Mouse (Mus musculus) megakaryocyte, adult 5-6 weeks (primary cell): Measurements from ENCODE around the gene Tmem101. TPM values are rescaled to one million over a fixed set of nuclear protein-coding genes. Genes with fewer than 3 reads are reported as not detected.

Source experiments
- ATAC-seq: 2 replicates; pipeline ENCODE4 v1.8.0; 2016; ENCODE audit warnings: mild to moderate bottlenecking, inconsistent platforms; ENCODE audit not compliant: poor library complexity, severe bottlenecking
- total RNA-seq, 2 experiments: library from RNA; stranded (forward) in 1 of 2; stranded (reverse) in 1 of 2; fragments of 153-499, 151-499 nt in 1 of 2; fragments of 221-1000, 200-1000 nt in 1 of 2; gene quantifications; 2 replicates each; pipeline versions ENCODE4 v1.2.3 to v1.2.4; 2015 to 2017

The Tmem101 gene
- total RNA-seq (2015) (7.9 and 8.4 TPM in 2 replicates), total RNA-seq (2017) (12.5 and 16.3 TPM in 2 replicates)

- ATAC-seq: peak; percentile 97
Observed at GRCm38 (mm10) chr11:102156039-102156785, at the start of gene Tmem101. Tmem101 (minus strand) TSS chr11:102156404.

DNA sequence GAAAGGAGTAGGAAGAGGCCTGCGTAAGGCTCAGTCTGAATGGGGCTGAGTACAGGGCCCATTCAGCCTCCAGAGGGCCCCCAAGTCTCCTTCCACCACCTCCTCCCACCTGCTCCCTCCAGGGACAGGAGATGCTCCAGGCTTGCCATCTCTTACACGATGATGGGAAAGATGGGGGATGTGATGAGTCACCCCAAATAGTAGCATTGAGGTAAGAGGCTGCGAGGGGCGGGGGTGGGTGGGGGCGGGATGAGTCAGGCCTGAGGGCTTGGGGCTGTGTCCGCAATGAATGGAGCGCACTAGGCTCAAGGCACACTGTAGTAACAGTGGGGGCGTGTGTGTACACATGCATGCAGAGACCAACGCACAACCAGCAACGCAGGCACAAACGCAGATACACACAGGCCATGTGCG lies 45.2 kb upstream of the Tmem101 start:
- ATAC-seq: no peak

- no peak for ATAC-seq
Observed at GRCm38 (mm10) chr11:102199856-102200255, 43.7 kb upstream of the Tmem101 start.

DNA sequence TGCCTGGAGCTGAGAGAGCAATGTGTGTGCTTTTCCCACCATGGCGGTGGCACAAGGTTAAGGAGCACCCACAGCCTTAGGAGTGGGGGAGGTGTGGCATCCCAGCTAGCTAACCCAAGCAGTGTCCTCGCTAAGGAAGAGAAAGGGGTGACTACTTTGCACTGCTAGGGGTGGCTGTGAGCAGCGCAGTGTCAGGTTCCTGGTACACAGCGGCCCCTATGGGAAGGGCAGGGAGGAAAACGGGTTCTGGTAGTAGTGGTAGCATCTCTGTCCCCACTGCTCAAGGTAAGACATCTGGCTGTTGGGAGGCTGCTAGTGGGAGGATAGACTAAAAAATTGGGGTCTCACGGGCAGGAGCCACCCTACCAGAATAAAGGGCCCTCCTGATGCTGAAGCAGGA lies 42.0 kb upstream of the Tmem101 start:
- ATAC-seq: no peak

GRCm38 (mm10) chr11:102196018-102196797 lies 40.0 kb upstream of the Tmem101 start:
- no peak for ATAC-seq

DNA sequence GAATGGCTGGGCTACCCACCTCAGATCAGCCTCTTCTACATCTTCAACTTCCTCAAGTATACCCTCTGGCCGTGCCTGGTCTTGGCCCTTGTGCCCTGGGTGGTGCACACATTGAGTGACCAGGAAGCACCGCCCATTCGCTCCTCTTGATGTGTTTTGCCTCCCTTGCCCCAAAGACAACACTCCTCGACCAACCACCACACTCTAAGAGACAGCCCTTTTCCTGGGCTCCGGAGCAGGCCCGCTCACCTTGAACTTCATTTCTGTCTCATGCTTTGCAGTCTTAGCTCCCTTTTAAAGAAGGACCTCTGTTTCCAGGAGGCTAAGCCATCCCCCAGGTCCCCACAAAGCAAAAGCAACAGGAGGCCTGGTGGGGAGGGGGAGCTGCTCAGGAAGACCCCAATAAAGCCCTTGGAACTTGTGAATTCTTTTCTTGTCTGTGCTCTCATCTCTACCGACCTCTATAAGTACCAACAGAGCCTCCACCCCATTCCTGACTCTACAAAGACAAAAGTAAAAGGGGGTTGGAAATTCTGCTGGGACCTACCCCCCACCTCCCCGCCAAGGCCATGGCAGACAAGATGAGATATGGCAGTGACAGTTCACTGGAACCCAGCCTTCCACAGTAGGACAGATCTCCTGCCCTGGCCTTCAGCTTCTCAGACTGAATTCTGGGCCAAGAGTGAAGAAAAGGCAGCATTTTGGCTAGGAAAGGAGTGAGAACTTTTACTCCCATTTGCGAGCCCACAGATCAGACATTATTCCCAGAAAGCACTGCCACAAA lies 37.6 kb upstream of the Tmem101 start:
- no peak for ATAC-seq

- ATAC-seq: no peak
Observed at GRCm38 (mm10) chr11:102190848-102191247, 34.6 kb upstream of the Tmem101 start.

DNA sequence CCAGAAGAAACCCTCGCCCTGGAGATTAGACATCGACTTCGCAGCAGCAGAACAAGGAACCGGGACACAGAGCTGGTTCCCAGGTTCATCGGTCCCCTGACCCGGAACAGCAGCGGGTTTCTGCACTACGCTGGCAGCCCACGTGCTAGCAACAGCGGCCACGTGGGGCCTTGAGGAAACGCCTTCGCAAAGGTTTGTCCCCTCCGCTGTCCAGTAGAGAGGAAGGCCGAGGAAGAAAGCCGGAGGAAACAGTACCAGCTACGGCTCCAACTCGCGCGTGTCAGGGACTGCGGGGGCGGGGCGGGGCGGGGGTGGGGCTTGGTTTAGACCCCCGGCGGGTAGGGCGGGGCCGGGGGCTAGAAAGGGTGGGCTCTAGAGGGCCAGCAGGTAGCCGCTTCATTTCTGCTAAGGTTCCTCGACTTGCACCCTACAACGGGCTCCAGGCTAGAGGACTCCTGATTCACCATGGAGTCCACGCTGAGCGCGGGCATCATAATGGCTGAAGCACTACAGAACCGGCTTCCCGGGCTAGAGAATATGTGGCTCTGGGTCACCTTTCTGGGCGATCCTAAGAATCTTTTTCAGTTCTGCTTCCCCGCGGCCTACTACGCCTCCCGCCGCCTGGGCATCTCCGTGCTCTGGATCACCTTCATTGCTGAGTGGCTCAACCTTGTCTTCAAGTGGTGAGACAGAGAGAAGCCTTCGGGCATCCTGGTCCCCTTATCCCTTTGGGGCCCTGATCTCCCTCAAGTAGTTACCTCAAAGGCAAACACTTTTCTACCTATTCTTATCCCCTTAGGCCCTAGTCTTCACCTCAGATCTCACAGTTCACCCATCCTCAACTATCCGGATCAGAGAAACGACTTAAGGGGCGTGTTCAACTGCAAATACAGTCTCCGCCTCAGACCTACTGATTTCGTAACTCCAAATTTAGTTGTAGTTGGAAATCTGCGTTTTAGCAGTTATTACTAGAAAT lies 33.5 kb upstream of the Tmem101 start, which contains the start of gene G6pc3:
Gene G6pc3 (plus strand): TSS at position 160 of the 976 bp plus-strand sequence.
- ATAC-seq: peak; percentile 81

DNA sequence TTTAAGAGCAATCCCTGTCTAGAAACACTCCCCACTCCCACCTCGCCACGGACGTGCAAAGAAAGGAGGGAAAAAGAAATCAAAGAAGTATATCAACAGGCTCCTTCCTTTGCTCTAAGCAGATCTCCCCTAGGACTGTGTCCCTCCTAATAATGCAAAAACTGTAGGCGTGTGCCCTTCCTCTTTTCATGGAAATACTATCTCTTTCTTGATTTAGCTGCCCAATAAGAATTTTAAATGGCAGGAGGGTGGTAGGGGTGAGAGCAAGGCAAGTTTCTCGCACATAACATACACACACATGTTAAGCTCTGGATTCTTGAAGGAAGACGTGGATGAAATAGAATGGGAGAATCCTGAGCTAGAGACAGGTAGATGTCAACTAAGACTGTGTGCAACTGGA lies 32.8 kb upstream of the Tmem101 start:
- no peak for ATAC-seq

DNA sequence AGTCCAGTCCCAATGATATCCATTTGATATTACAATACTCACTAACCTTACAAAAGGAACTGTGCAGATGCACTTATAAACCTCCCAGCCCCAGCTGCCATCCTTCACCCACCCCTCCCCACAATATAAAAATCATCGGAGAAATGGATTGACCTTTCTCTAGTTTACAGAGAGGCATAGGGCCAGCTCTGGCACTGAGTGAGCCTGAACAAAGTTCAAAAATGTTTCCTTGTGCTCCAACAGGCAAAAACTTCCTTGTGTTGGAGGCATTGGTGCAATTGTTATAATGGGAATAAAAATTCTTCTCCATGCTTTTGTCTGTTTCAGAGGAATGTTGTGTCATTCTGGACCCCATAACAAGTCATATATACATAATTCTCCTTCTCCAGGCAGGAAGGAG lies 30.0 kb upstream of the Tmem101 start:
- no peak for ATAC-seq

GRCm38 (mm10) chr11:102185677-102186076 lies 29.5 kb upstream of the Tmem101 start:
- ATAC-seq: no peak

GRCm38 (mm10) chr11:102184646-102185495 lies 28.7 kb upstream of the Tmem101 start, which contains the start of gene Lsm12:
Lsm12 (minus strand) TSS chr11:102185296.
- peak; percentile 90 for ATAC-seq

GRCm38 (mm10) chr11:102184253-102184645 lies 28.0 kb upstream of the Tmem101 start:
- ATAC-seq: no peak

DNA sequence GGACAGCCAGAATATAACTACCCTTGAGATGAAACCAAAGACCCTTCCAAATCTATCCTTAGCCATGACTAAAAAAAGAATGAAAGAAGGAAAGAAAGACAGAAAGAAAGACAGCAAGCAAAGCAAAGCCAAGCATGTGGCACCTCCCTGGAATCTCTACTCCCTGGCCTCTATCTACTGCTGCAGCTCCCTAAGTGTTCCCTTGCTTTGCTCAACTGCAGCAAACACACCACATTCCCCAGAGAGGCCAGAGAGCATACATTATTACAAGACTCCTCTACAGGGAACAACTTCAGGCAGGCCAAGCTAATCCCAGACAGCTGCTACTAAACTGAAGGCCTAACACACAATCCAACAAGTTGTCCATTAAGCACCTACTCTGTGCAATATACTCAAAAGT lies 23.6 kb upstream of the Tmem101 start:
- ATAC-seq: no peak

- no peak for ATAC-seq
Observed at GRCm38 (mm10) chr11:102168689-102169088, 12.5 kb upstream of the Tmem101 start.

DNA sequence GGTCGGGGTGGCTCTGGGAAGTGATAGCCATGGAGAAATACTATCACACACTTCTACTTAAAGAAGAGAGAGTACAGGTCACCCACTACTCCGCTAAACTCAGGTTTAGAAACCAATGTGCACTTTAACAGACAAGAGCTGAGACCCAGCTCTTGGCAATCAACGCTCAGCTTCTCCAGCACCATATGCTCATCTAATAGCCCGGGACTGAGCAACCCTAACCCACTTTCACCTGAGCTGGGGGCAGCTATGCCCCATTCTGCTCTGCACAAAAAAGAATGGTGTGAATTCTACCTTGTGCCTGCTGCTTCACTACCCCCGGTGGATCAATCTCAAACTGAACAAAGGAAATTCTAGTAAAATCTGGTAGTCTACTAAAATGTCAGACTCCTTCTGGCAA lies 11.3 kb upstream of the Tmem101 start:
- no peak for ATAC-seq

- no peak for ATAC-seq
Observed at GRCm38 (mm10) chr11:102165971-102166722, 9.9 kb upstream of the Tmem101 start.

DNA sequence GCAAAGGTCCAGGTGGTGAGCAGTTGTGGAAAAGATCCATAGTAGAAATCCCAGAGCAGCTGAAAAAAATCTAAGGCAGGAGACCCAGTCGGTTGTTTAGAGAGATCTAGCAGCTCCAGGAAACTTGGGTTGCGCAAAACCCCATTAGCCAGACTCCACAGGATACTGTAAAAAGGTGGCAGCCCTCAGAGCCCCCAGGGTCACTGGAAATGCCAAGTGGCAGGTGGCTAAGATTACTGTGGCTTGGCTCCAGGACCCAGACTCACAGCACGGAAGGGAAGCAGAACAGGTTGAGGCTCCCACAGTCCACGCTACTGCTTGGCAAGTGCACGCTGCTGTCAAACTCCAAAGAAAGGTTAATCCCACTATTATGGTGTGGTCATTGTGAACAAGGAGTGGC lies 3.6 kb upstream of the Tmem101 start:
- no peak for ATAC-seq
